Mouse (Mus musculus) megakaryocyte, embryonic 14.5 days (primary cell): ENCODE data around the gene Gse1.

Source experiments
- FLI1 ChIP-seq: IDR thresholded peaks from 2 replicates; pipeline ENCODE4 v1.6.1; 2012; ENCODE audit warnings: low read length, inconsistent platforms, mixed read lengths
- GATA1 ChIP-seq: IDR thresholded peaks from 3 replicates; pipeline ENCODE4 v1.6.1; 2012; ENCODE audit warnings: mixed read lengths, low read length, inconsistent platforms, borderline replicate concordance

- TF ChIP-seq FLI1 (no peak), GATA1 (no peak)
These were observed 289.6 kb downstream of the Gse1 start for GRCm38 (mm10) chr8:120517666-120518410.
